Mouse (Mus musculus) liver, postnatal 0 days (tissue): ENCODE data around the gene Clmp. TPM values are rescaled to one million over a fixed set of nuclear protein-coding genes. Genes with fewer than 3 reads are reported as not detected.
"Not testable (repeated sequence)": the region's sequence is repeated elsewhere in the genome, so short reads cannot be mapped to it uniquely, and the experiment has no call there.

Source experiments
- ATAC-seq: fragments of 200-750 bp; cut with Nextera tagmentation; 2 replicates; pipeline ENCODE4 v1.8.0; 2017; ENCODE audit warnings: mild to moderate bottlenecking, moderate library complexity
- DNase-seq: peaks from one replicate; pipeline ENCODE4 v3.0.0-alpha.2; 2016
- H3K27ac ChIP-seq: fragments of 300-500 bp; sonication (generic); 2 replicates; pipeline ENCODE4 v1.5.1; 2014; ENCODE audit warnings: antibody characterized with exemption, moderate library complexity, mild to moderate bottlenecking, low read depth
- H3K27me3 ChIP-seq: fragments of 300-500 bp; sonication (generic); 2 replicates; pipeline ENCODE4 v1.6.1; 2014; ENCODE audit warnings: low read length, control low read depth, mixed read lengths; ENCODE audit not compliant: insufficient read depth
- H3K36me3 ChIP-seq: fragments of 300-500 bp; sonication (generic); replicated peaks from 2 replicates; pipeline ENCODE4 v1.6.1; 2014; ENCODE audit warnings: mild to moderate bottlenecking, control low read depth, low read length, moderate library complexity, mixed read lengths; ENCODE audit not compliant: insufficient read depth
- H3K4me1 ChIP-seq: fragments of 300-500 bp; sonication (generic); 2 replicates; pipeline ENCODE4 v1.6.1; 2014; ENCODE audit warnings: antibody characterized with exemption, mild to moderate bottlenecking, control low read depth; ENCODE audit not compliant: insufficient read depth
- H3K4me2 ChIP-seq: fragments of 300-500 bp; sonication (generic); 2 replicates; pipeline ENCODE4 v1.6.1; 2014; ENCODE audit warnings: low read depth, mild to moderate bottlenecking, low read length, moderate library complexity, mixed read lengths
- H3K4me3 ChIP-seq: fragments of 300-500 bp; sonication (generic); 2 replicates; pipeline ENCODE4 v1.5.1; 2014; ENCODE audit warnings: low read depth, low read length
- H3K9ac ChIP-seq: fragments of 300-500 bp; sonication (generic); replicated peaks from 2 replicates; pipeline ENCODE4 v1.6.1; 2014; ENCODE audit warnings: mild to moderate bottlenecking, moderate library complexity
- H3K9me3 ChIP-seq: fragments of 300-500 bp; sonication (generic); 2 replicates; pipeline ENCODE4 v1.6.1; 2016; ENCODE audit warnings: mild to moderate bottlenecking, control low read depth, low read length, mixed read lengths
- CTCF ChIP-seq: sonication (generic); IDR thresholded peaks from 2 replicates; pipeline ENCODE4 v1.5.1; 2016; ENCODE audit warnings: antibody characterized with exemption, low read depth
- EP300 ChIP-seq: IDR thresholded peaks from 2 replicates; pipeline ENCODE4 v1.6.1; 2016; ENCODE audit warnings: antibody characterized with exemption, low read depth, mild to moderate bottlenecking
- WGBS: fragments of 180-500 bp; shearing (Covaris S2); extraction: QIAGEN DNeasy Blood & Tissue Kit; methylation state at CpG from one replicate; pipeline ENCODE4 v1.1.7; 2014; ENCODE audit not compliant: insufficient replicate concordance; 5-methylcytosine and 5-hydroxymethylcytosine counted together
- polyA plus RNA-seq: library from polyadenylated mRNA; unstranded; fragments of >200 nt; fragmentation: Nextera tagmentation; extraction: Ambion mirVana; gene quantifications from 2 replicates; pipeline ENCODE4 v1.2.1, GENCODE M21; 2015

Clmp gene
- polyA plus RNA-seq, 1 experiment from 2014 or later = 1.8 TPM

GRCm38 (mm10) chr9:40798247-40798960 is 112.6 kb downstream of the Clmp start:
- peak overlapping the region; percentile 96 for H3K27ac ChIP-seq
- 52% methylated on average over 9 of the region's 9 CpGs for WGBS
- ATAC-seq (no peak), DNase-seq (no peak)
- H3K9ac ChIP-seq = peak overlapping the region; percentile 91
- no peaks in the 10 kb centered on the region for H3K9me3 ChIP-seq
- H3K4me2 ChIP-seq = peak overlapping the region; percentile 70; the same call in 1 of the 2 replicates
- no peaks in the 10 kb centered on the region for H3K27me3 ChIP-seq
- peaks cover 8% of the 10 kb centered on the region for H3K36me3 ChIP-seq
- H3K4me1 ChIP-seq = peaks cover 12% of the 10 kb centered on the region
- no peak overlapping the region for H3K4me3 ChIP-seq
- TF ChIP-seq EP300 (no peak), CTCF (no peak)

GRCm38 (mm10) chr9:40799112-40799511 is 113.3 kb downstream of the Clmp start:
- TF ChIP-seq EP300 (no peak), CTCF (no peak)
- ATAC-seq (no peak), DNase-seq (no peak)
- H3K27ac ChIP-seq = peak overlapping the region; percentile 96
- H3K9ac ChIP-seq = peak overlapping the region; percentile 91
- H3K4me3 ChIP-seq = peak overlapping the region; percentile 91; the same call in 1 of the 2 replicates
- peak overlapping the region; percentile 70 for H3K4me2 ChIP-seq
- peaks cover 12% of the 10 kb centered on the region for H3K4me1 ChIP-seq
- WGBS = 33% methylated on average over 3 of the region's 3 CpGs
- H3K9me3 ChIP-seq = no peaks in the 10 kb centered on the region
- no peaks in the 10 kb centered on the region for H3K27me3 ChIP-seq
- H3K36me3 ChIP-seq = peaks cover 15% of the 10 kb centered on the region

GRCm38 (mm10) chr9:40799837-40800501 is 114.2 kb downstream of the Clmp start:
- H3K27ac ChIP-seq = peak overlapping the region; percentile 96
- TF ChIP-seq CTCF = no peak
- peak; percentile 75 for TF ChIP-seq EP300
- peak overlapping the region; percentile 91 for H3K4me3 ChIP-seq
- peaks cover 12% of the 10 kb centered on the region for H3K4me1 ChIP-seq
- ATAC-seq = peak; percentile 14
- peak overlapping the region; percentile 70 for H3K4me2 ChIP-seq
- H3K9ac ChIP-seq = peak overlapping the region; percentile 91
- under 1% methylated on average over 28 of the region's 30 CpGs for WGBS
- peak; percentile 84 for DNase-seq
- H3K9me3 ChIP-seq = no peaks in the 10 kb centered on the region
- H3K36me3 ChIP-seq = peaks cover 21% of the 10 kb centered on the region
- no peaks in the 10 kb centered on the region for H3K27me3 ChIP-seq

- peaks cover 22% of the 10 kb centered on the region for H3K4me1 ChIP-seq
Observed at GRCm38 (mm10) chr9:40800675-40801612, 115.2 kb downstream of the Clmp start, which contains the start of gene Hspa8. Hspa8 (plus strand) TSS chr9:40800984.

GRCm38 (mm10) chr9:40801614-40802532 is 116.1 kb downstream of the Clmp start:
- Histone ChIP-seq H3K4me1 (peaks cover 22% of the 10 kb centered on the region), H3K4me2 (peak overlapping the region; percentile 78), H3K27ac (peak overlapping the region; percentile 96), H3K4me3 (peak overlapping the region; percentile 91), H3K36me3 (peaks cover 40% of the 10 kb centered on the region), H3K9ac (peak overlapping the region; percentile 93)
- H3K9me3 ChIP-seq, DNase-seq, ATAC-seq, H3K27me3 ChIP-seq: not testable (repeated sequence)
- under 1% methylated on average over 27 of the region's 28 CpGs for WGBS

More at GRCm38 (mm10) chr9:40800675-40801612, 115.2 kb downstream of the Clmp start, which contains the start of gene Hspa8:
- under 1% methylated on average over 59 of the region's 83 CpGs for WGBS
- H3K9me3 ChIP-seq = no peaks in the 10 kb centered on the region
- TF ChIP-seq EP300 (peak; percentile 63; the same call in 1 of the 2 replicates), CTCF (peak; percentile 57)
- no peaks in the 10 kb centered on the region for H3K27me3 ChIP-seq
- H3K9ac ChIP-seq = peak within 1 kb of the TSS; percentile 93
- peak within 1 kb of the TSS; percentile 91 for H3K4me3 ChIP-seq
- DNase-seq (peak; percentile 100), ATAC-seq (peak; percentile 90)
- H3K4me2 ChIP-seq = peak within 1 kb of the TSS; percentile 78
- H3K27ac ChIP-seq = peak within 1 kb of the TSS; percentile 96
- H3K36me3 ChIP-seq = peaks cover 31% of the 10 kb centered on the region

- DNase-seq, ATAC-seq, H3K27me3 ChIP-seq, H3K9me3 ChIP-seq: not testable (repeated sequence)
- 2% methylated on average over 8 of the region's 8 CpGs for WGBS
- H3K4me2 ChIP-seq = peak overlapping the region; percentile 78
- H3K4me1 ChIP-seq = peaks cover 22% of the 10 kb centered on the region
- peak overlapping the region; percentile 91 for H3K4me3 ChIP-seq
- peaks cover 42% of the 10 kb centered on the region for H3K36me3 ChIP-seq
- H3K9ac ChIP-seq = peak overlapping the region; percentile 93
- H3K27ac ChIP-seq = peak overlapping the region; percentile 96; the same call in 1 of the 2 replicates
Observed at GRCm38 (mm10) chr9:40802533-40802875, 116.7 kb downstream of the Clmp start.

GRCm38 (mm10) chr9:40804576-40804975 is 118.8 kb downstream of the Clmp start:
- peaks cover 42% of the 10 kb centered on the region for H3K36me3 ChIP-seq
- H3K27ac ChIP-seq, H3K9me3 ChIP-seq, H3K4me1 ChIP-seq, DNase-seq, H3K4me3 ChIP-seq, H3K27me3 ChIP-seq, ATAC-seq, H3K9ac ChIP-seq: not testable (repeated sequence)
- H3K4me2 ChIP-seq = peak overlapping the region; percentile 53; the same call in 1 of the 2 replicates
- 66% methylated on average over 3 of the region's 3 CpGs for WGBS
